ENCODE assay signal across 24 mouse cellular contexts in the genomic region with DNA sequence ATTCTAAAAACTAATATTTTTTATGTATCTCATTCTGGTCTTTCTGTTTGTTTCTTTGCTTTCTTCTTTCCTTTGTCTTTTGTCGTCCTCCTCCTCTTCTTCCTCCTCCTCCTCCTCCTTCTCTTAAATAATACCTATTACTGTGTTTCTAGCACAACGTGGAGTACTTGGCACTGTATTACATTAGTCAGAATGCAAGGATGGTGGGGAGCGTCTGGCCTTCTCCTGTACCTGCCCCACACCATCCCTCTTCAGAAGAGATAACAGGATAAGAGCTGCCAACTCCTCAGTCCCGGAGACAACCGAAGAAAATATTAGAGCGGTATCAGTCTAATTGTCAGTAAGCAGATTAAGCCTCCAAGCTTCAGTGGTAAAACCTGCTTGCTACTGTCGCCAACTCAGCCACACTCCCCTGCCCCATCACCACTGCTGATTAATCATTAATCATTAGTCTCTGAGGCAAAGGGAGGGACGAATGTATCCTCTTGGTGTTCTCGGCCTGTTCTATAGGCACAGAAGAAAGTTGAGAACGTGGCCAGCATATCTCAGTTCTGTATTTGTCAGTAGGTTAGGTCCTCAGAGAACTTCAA.
A peak's percentile ranks its signal among the peaks of the same experiment; 100 is the strongest.
DNase-seq lines count a peak whose midpoint lies in the region; ATAC-seq and TF ChIP-seq lines count a peak whose summit lies in the region.
"Had no signal": no experiment of that assay in that cellular context is flagged by ENCODE, and none has a peak within 500 bp of the region (broad histone marks: within the 10 kb centered on the region; RNA-seq: fewer than 3 reads in every experiment).

No protein-coding gene starts in this region.

- no peak overlapping the region for H3K9ac ChIP-seq in intestine, embryonic 14.5 days (ENCODE audit: low read length)
- no peak overlapping the region for H3K9ac ChIP-seq in intestine, postnatal 0 days (ENCODE audit: low read depth, low read length)
- peak overlapping the region; percentile 17; the same call in 1 of the 2 replicates for H3K9ac ChIP-seq in liver, adult 2 months (ENCODE audit: low read depth, low read length)
- H3K9ac ChIP-seq in liver, embryonic 12.5 days, result no peak overlapping the region
- H3K9ac ChIP-seq in stomach, embryonic 14.5 days (replicated peaks; ENCODE audit: low read depth, low read length), result no peak overlapping the region
- H3K9ac ChIP-seq in stomach, postnatal 0 days (ENCODE audit: low read length), result no peak overlapping the region
- H3K9ac ChIP-seq: embryonic facial prominence, embryonic 12.5 days; forebrain, postnatal 0 days; heart, embryonic 12.5 days; neural tube, embryonic 15.5 days had no signal

- H3K36me3 ChIP-seq in intestine, embryonic 14.5 days (ENCODE audit: control insufficient read depth, insufficient read depth, low read length), result no peaks in the 10 kb centered on the region
- H3K36me3 ChIP-seq in intestine, postnatal 0 days (ENCODE audit: control insufficient read depth, insufficient read depth), result no peaks in the 10 kb centered on the region
- H3K36me3 ChIP-seq in liver, adult 2 months (ENCODE audit: control insufficient read depth, insufficient read depth, low read length), result no peaks in the 10 kb centered on the region
- H3K36me3 ChIP-seq in liver, embryonic 12.5 days, result no peaks in the 10 kb centered on the region
- H3K36me3 ChIP-seq in stomach, embryonic 14.5 days (ENCODE audit: control insufficient read depth, insufficient read depth, low read length), result no peaks in the 10 kb centered on the region
- no peaks in the 10 kb centered on the region for H3K36me3 ChIP-seq in stomach, postnatal 0 days (ENCODE audit: control insufficient read depth, insufficient read depth, low read length)
- H3K36me3 ChIP-seq: embryonic facial prominence, embryonic 12.5 days; heart, embryonic 12.5 days; midbrain, embryonic 10.5 days; neural tube, embryonic 15.5 days had no signal

- H3K27me3 ChIP-seq in intestine, embryonic 14.5 days (replicated peaks; ENCODE audit: control insufficient read depth, insufficient read depth, low read length), result no peaks in the 10 kb centered on the region
- H3K27me3 ChIP-seq in intestine, postnatal 0 days (replicated peaks; ENCODE audit: control insufficient read depth, insufficient read depth, low read length), result no peaks in the 10 kb centered on the region
- no peaks in the 10 kb centered on the region for H3K27me3 ChIP-seq in liver, adult 2 months (ENCODE audit: control insufficient read depth, insufficient read depth, low read length)
- H3K27me3 ChIP-seq in liver, embryonic 12.5 days (replicated peaks), result no peaks in the 10 kb centered on the region
- H3K27me3 ChIP-seq in stomach, embryonic 14.5 days (ENCODE audit: control insufficient read depth, insufficient read depth, low read length), result no peaks in the 10 kb centered on the region
- no peaks in the 10 kb centered on the region for H3K27me3 ChIP-seq in stomach, postnatal 0 days (ENCODE audit: control insufficient read depth, insufficient read depth, low read length)
- H3K27me3 ChIP-seq: embryonic facial prominence, embryonic 12.5 days; neural tube, embryonic 15.5 days had no signal

- no peaks in the 10 kb centered on the region for H3K79me2 ChIP-seq in liver, adult 2 months (ENCODE audit: control insufficient read depth, insufficient read depth, low read length)

- H3K4me3 ChIP-seq in intestine, embryonic 14.5 days (ENCODE audit: low read depth, low read length), result no peak overlapping the region
- no peak overlapping the region for H3K4me3 ChIP-seq in intestine, postnatal 0 days (ENCODE audit: low read depth, low read length)
- no peak overlapping the region; the same call in 1 of the 2 replicates for H3K4me3 ChIP-seq in liver, adult 2 months (ENCODE audit: insufficient read depth, low read depth, low read length)
- no peak overlapping the region for H3K4me3 ChIP-seq in liver, embryonic 12.5 days
- H3K4me3 ChIP-seq in stomach, embryonic 14.5 days (ENCODE audit: low read depth, low read length), result no peak overlapping the region
- H3K4me3 ChIP-seq in stomach, postnatal 0 days (ENCODE audit: low read depth, low read length), result no peak overlapping the region
- H3K4me3 ChIP-seq: embryonic facial prominence, embryonic 12.5 days; heart, embryonic 12.5 days; left cerebral cortex, adult 2 months; midbrain, embryonic 10.5 days; neural tube, embryonic 15.5 days had no signal

- TF ChIP-seq CTCF in intestine, postnatal 0 days (IDR thresholded peaks at IDR 0.05; ENCODE audit: low read depth), result no peak
- no peak for TF ChIP-seq CTCF in liver, adult 2 months (IDR thresholded peaks at IDR 0.05; ENCODE audit: low read depth, low read length)
- no peak for TF ChIP-seq CTCF in stomach, postnatal 0 days (IDR thresholded peaks at IDR 0.05; ENCODE audit: low read depth)

- no peak for DNase-seq in intestine, embryonic 14.5 days (ENCODE audit: low spot score)
- peak; percentile 67 for DNase-seq in liver, adult 2 months (ENCODE audit: extremely low read depth, low read depth, low spot score)
- DNase-seq in stomach, postnatal 0 days (ENCODE audit: low spot score), result no peak
- DNase-seq in left cerebral cortex, adult 11 months (ENCODE audit: low spot score), result no peak
- DNase-seq: adrenal gland, postnatal 14 days; cerebellum, adult 2 months; cerebellum, postnatal 25 days; forebrain, postnatal 0 days; gastrocnemius, postnatal 25 days; heart, adult 18-20 months; heart, postnatal 10 days; layer of hippocampus, adult 9-11 months; right cerebral cortex, postnatal 14 days; thymus, postnatal 25 days had no signal

- 0 out of 2 replicates have a peak, but pooled peaks cover 5% of the 10 kb centered on the region for H3K4me1 ChIP-seq in intestine, embryonic 14.5 days (replicated peaks; ENCODE audit: control insufficient read depth, insufficient read depth, low read length)
- H3K4me1 ChIP-seq in intestine, postnatal 0 days (replicated peaks; ENCODE audit: control insufficient read depth, insufficient read depth, low read length), result no peaks in the 10 kb centered on the region
- H3K4me1 ChIP-seq in liver, adult 2 months (ENCODE audit: control insufficient read depth, insufficient read depth, low read length), result peaks cover 9% of the 10 kb centered on the region
- peaks cover 22% of the 10 kb centered on the region for H3K4me1 ChIP-seq in liver, embryonic 12.5 days
- H3K4me1 ChIP-seq in stomach, embryonic 14.5 days (ENCODE audit: control insufficient read depth, insufficient read depth, low read length), result peaks cover 7% of the 10 kb centered on the region; the same call in 1 of the 2 replicates
- no peaks in the 10 kb centered on the region for H3K4me1 ChIP-seq in stomach, postnatal 0 days (replicated peaks; ENCODE audit: control insufficient read depth, insufficient read depth)
- H3K4me1 ChIP-seq: embryonic facial prominence, embryonic 12.5 days; midbrain, embryonic 10.5 days; neural tube, embryonic 15.5 days had no signal

- TF ChIP-seq EP300 in stomach, postnatal 0 days (optimal IDR thresholded peaks at IDR 0.05), result no peak

- H3K27ac ChIP-seq in intestine, embryonic 14.5 days (ENCODE audit: low read depth), result no peak overlapping the region
- no peak overlapping the region for H3K27ac ChIP-seq in intestine, postnatal 0 days (ENCODE audit: low read depth, low read length)
- H3K27ac ChIP-seq in liver, adult 2 months (replicated peaks; ENCODE audit: insufficient read depth, low read depth, low read length), result peak overlapping the region; percentile 50
- no peak overlapping the region for H3K27ac ChIP-seq in liver, embryonic 12.5 days
- no peak overlapping the region for H3K27ac ChIP-seq in stomach, embryonic 14.5 days (ENCODE audit: low read length)
- no peak overlapping the region for H3K27ac ChIP-seq in stomach, postnatal 0 days (replicated peaks)
- H3K27ac ChIP-seq: embryonic facial prominence, embryonic 12.5 days; hindbrain, postnatal 0 days; left cerebral cortex, adult 2 months; midbrain, embryonic 10.5 days; neural tube, embryonic 15.5 days had no signal

- H3K4me2 ChIP-seq in intestine, embryonic 14.5 days (ENCODE audit: low read length), result no peak overlapping the region
- no peak overlapping the region for H3K4me2 ChIP-seq in intestine, postnatal 0 days (replicated peaks; ENCODE audit: low read depth)
- H3K4me2 ChIP-seq in liver, embryonic 12.5 days, result no peak overlapping the region
- no peak overlapping the region for H3K4me2 ChIP-seq in stomach, embryonic 14.5 days (replicated peaks; ENCODE audit: low read depth, low read length)
- H3K4me2 ChIP-seq in stomach, postnatal 0 days (replicated peaks; ENCODE audit: low read depth), result no peak overlapping the region
- H3K4me2 ChIP-seq: embryonic facial prominence, embryonic 12.5 days; heart, embryonic 12.5 days; neural tube, embryonic 15.5 days had no signal

- ATAC-seq in intestine, embryonic 14.5 days (replicated peaks; ENCODE audit: low FRiP score, low TSS enrichment, low read depth), result peak; percentile 70
- ATAC-seq in intestine, postnatal 0 days, result no peak
- ATAC-seq in liver, embryonic 12.5 days, result no peak
- peak; percentile 28; the same call in 1 of the 2 replicates for ATAC-seq in stomach, embryonic 14.5 days (ENCODE audit: insufficient number of reproducible peaks, insufficient read depth, low FRiP score, low read depth)
- ATAC-seq in stomach, postnatal 0 days (ENCODE audit: low FRiP score, low TSS enrichment), result no peak
- ATAC-seq: forebrain, postnatal 0 days; hindbrain, postnatal 0 days; lung, postnatal 0 days had no signal

- no peaks in the 10 kb centered on the region for H3K9me3 ChIP-seq in intestine, embryonic 14.5 days (ENCODE audit: control insufficient read depth, low read length)
- H3K9me3 ChIP-seq in intestine, postnatal 0 days (ENCODE audit: control insufficient read depth), result no peaks in the 10 kb centered on the region
- H3K9me3 ChIP-seq in liver, embryonic 12.5 days (replicated peaks), result no peaks in the 10 kb centered on the region
- H3K9me3 ChIP-seq in stomach, embryonic 14.5 days (ENCODE audit: control insufficient read depth, low read depth, low read length), result no peaks in the 10 kb centered on the region
- H3K9me3 ChIP-seq in stomach, postnatal 0 days (ENCODE audit: control insufficient read depth, low read length), result no peaks in the 10 kb centered on the region
- H3K9me3 ChIP-seq: embryonic facial prominence, embryonic 12.5 days; heart, embryonic 12.5 days; midbrain, embryonic 10.5 days; neural tube, embryonic 15.5 days had no signal

- WGBS in intestine, embryonic 14.5 days, result 48% methylated on average over 10 of the region's 10 CpGs
- WGBS in intestine, postnatal 0 days, result 37% methylated on average over 10 of the region's 10 CpGs
- WGBS in liver, adult 2 months, result 25% methylated on average over 10 of the region's 10 CpGs
- whole genome bisulfite sequencing in liver, embryonic 12.5 days (ENCODE audit: insufficient replicate concordance), result 39% methylated on average over 10 of the region's 10 CpGs
- WGBS in stomach, embryonic 14.5 days, result 40% methylated on average over 10 of the region's 10 CpGs
- 53% methylated on average over 10 of the region's 10 CpGs for WGBS in stomach, postnatal 0 days

- TF ChIP-seq POLR2A in liver, adult 2 months (IDR thresholded peaks at IDR 0.05; ENCODE audit: extremely low read depth, insufficient read depth, low read length), result no peak

Comparison
In these comparisons a context has a peak if more than half of its experiments do, and no peak if none do; other contexts are left out.
1. ATAC-seq: peak in intestine, embryonic 14.5 days (single experiment) and stomach, embryonic 14.5 days (single experiment); none in intestine, postnatal 0 days (single experiment), liver, embryonic 12.5 days (single experiment) and stomach, postnatal 0 days (single experiment).